Mouse (Mus musculus): ENCODE measurements around the gene Wwtr1. TPM values are rescaled to one million over a fixed set of nuclear protein-coding genes. Genes with fewer than 3 reads are reported as not detected.

Wwtr1 gene
- total and polyA plus RNA-seq, 2 experiments from 2014 or later, result 26.1 to 90.9 TPM

DNA sequence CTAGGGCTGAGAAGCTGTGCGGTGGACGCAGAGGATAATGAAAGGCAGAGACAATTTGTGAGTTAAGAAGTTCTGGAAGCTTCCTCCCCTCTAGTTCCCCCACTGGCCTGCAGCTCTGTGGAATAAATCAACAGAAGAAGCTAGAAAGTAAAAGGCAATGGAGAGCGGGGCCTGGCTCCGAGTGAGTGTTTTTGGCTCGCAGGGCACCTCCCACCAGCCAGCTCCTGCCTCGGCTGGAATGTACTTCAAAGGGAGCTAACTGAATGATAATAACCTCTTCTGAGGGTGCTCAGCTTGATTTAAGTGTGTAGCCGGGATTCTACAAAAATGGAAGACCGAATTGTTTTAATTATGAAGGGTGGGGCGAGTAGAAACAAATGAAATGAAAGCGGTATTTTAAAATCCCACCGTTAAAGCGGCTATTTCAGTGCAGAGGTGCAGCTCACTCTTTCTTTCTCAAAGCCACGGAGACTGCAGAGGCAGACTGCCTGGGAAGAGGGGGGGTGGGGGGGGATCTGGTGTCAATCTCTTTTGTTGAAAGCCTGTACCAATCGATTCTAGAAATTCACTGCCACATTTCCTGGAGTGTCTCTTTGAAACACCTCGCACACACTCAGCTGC is 104.6 kb downstream of the Wwtr1 start:
- H3K27ac ChIP-seq (ENCODE audit: low read depth), result peak overlapping the region; percentile 65
- no peaks in the 10 kb centered on the region for H3K27me3 ChIP-seq (ENCODE audit: control insufficient read depth, insufficient read depth, low read length)
- TF ChIP-seq CTCF (IDR thresholded peaks at IDR 0.05; ENCODE audit: low read depth) (no peak), EP300 (IDR thresholded peaks at IDR 0.05; ENCODE audit: low read depth) (no peak)
- no peak; the same call in 1 of the 2 replicates for ATAC-seq (ENCODE audit: insufficient read depth, low read depth)
- H3K4me3 ChIP-seq (ENCODE audit: low read depth, low read length), result peak overlapping the region; percentile 18
- 11% methylated on average over 15 of the region's 15 CpGs for WGBS
- H3K9me3 ChIP-seq (replicated peaks; ENCODE audit: control insufficient read depth, low read length), result no peaks in the 10 kb centered on the region
- peaks cover 3% of the 10 kb centered on the region; the same call in 1 of the 2 replicates for H3K36me3 ChIP-seq (replicated peaks; ENCODE audit: control insufficient read depth, insufficient read depth, low read length)
- peak overlapping the region; percentile 58 for H3K4me2 ChIP-seq (ENCODE audit: low read depth, low read length)
- no peak for DNase-seq (ENCODE audit: low spot score)
- H3K4me1 ChIP-seq (ENCODE audit: control insufficient read depth, insufficient read depth), result peaks cover 17% of the 10 kb centered on the region
- peak overlapping the region; percentile 34 for H3K9ac ChIP-seq (replicated peaks; ENCODE audit: low read depth, low read length)

DNA sequence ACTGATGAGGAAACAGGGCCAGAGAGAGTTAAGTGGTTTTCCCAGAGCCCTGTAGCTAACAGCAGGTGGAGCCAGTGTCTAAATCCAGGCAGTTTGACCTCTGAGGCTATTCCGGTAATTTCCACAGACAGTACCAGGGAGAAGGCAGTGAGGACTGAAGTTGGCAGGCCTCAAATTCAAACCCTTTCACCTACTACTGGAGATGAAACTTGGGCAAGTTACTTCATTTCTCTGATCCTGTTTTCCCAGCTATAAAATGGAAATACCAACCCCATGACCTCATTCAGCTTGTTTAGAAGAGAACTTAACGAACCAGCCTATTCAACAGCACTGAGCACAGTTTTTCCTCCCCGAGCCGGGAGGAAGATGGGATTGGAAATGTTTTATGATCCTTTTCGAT is 105.4 kb downstream of the Wwtr1 start:
- H3K27me3 ChIP-seq (ENCODE audit: control insufficient read depth, insufficient read depth, low read length), result no peaks in the 10 kb centered on the region
- H3K4me1 ChIP-seq (ENCODE audit: control insufficient read depth, insufficient read depth), result peaks cover 17% of the 10 kb centered on the region
- TF ChIP-seq CTCF (IDR thresholded peaks at IDR 0.05; ENCODE audit: low read depth) (peak; percentile 86), EP300 (IDR thresholded peaks at IDR 0.05; ENCODE audit: low read depth) (0 out of 2 replicates have a peak, but pooled peaks have one; percentile 16)
- H3K27ac ChIP-seq (ENCODE audit: low read depth), result peak overlapping the region; percentile 65
- H3K9me3 ChIP-seq (replicated peaks; ENCODE audit: control insufficient read depth, low read length), result no peaks in the 10 kb centered on the region
- ATAC-seq (ENCODE audit: insufficient read depth, low read depth), result peak; percentile 79
- H3K36me3 ChIP-seq (replicated peaks; ENCODE audit: control insufficient read depth, insufficient read depth, low read length), result no peaks in the 10 kb centered on the region
- peak overlapping the region; percentile 34; the same call in 1 of the 2 replicates for H3K9ac ChIP-seq (replicated peaks; ENCODE audit: low read depth, low read length)
- DNase-seq (ENCODE audit: low spot score), result peak; percentile 88
- 18% methylated on average over 5 of the region's 5 CpGs for WGBS
- 0 out of 2 replicates have a peak overlapping the region, but pooled peaks have one; percentile 18 for H3K4me3 ChIP-seq (ENCODE audit: low read depth, low read length)
- peak overlapping the region; percentile 58; the same call in 1 of the 2 replicates for H3K4me2 ChIP-seq (ENCODE audit: low read depth, low read length)

DNA sequence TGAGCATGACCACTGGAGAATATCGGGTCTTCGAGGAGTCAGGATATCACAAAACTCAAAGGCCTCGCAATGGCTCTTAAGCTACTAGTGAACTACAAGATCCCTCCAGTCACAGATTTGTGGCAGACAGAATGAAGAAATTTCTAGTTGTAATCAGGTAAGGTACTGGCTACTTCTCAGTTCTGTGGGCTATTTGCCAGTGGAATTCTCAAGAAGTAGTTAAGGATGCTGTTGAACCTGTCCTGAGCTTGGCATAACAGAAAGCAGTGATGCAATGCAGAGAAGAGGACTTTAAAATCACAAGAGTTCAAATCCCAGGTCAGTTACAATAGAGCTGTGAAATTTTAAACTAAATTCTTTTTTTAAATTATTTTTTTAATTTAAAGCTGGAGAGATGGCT is 106.4 kb downstream of the Wwtr1 start:
- Histone ChIP-seq H3K27ac (ENCODE audit: low read depth) (no peak overlapping the region), H3K9ac (replicated peaks; ENCODE audit: low read depth, low read length) (no peak overlapping the region), H3K4me1 (ENCODE audit: control insufficient read depth, insufficient read depth) (peaks cover 17% of the 10 kb centered on the region), H3K36me3 (replicated peaks; ENCODE audit: control insufficient read depth, insufficient read depth, low read length) (no peaks in the 10 kb centered on the region), H3K4me3 (ENCODE audit: low read depth, low read length) (no peak overlapping the region), H3K9me3 (replicated peaks; ENCODE audit: control insufficient read depth, low read length) (no peaks in the 10 kb centered on the region), H3K27me3 (ENCODE audit: control insufficient read depth, insufficient read depth, low read length) (no peaks in the 10 kb centered on the region), H3K4me2 (ENCODE audit: low read depth, low read length) (no peak overlapping the region)
- ATAC-seq (ENCODE audit: insufficient read depth, low read depth) (no peak), DNase-seq (ENCODE audit: low spot score) (no peak)
- 91% methylated on average over 3 of the region's 3 CpGs for WGBS
- TF ChIP-seq CTCF (IDR thresholded peaks at IDR 0.05; ENCODE audit: low read depth) (no peak), EP300 (IDR thresholded peaks at IDR 0.05; ENCODE audit: low read depth) (no peak)

DNA sequence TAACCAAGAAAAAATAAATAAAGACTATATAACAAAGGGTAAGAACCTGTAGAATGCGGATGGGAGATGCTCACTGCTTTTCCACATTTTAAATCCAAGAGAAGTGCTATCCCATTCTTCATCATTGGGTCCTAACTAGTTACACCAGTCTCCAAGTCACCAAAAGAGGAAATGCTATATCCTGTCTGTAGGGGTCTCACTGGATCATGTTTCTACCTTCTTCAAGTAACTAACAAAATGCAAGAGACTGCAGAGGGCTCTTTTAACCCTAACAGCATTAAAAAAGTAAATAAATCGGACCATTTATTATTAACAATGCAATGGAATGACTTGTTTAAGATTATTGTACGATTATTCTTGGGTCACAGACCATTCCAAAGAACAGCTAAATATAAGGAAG is 109.4 kb downstream of the Wwtr1 start:
- peaks cover 24% of the 10 kb centered on the region for H3K36me3 ChIP-seq (replicated peaks; ENCODE audit: control insufficient read depth, insufficient read depth, low read length)
- ATAC-seq (ENCODE audit: insufficient read depth, low read depth), result no peak
- WGBS, result 58% methylated on average over 3 of the region's 3 CpGs
- TF ChIP-seq EP300 (IDR thresholded peaks at IDR 0.05; ENCODE audit: low read depth) (no peak), CTCF (IDR thresholded peaks at IDR 0.05; ENCODE audit: low read depth) (peak; percentile 57)
- no peaks in the 10 kb centered on the region for H3K27me3 ChIP-seq (ENCODE audit: control insufficient read depth, insufficient read depth, low read length)
- no peaks in the 10 kb centered on the region for H3K9me3 ChIP-seq (replicated peaks; ENCODE audit: control insufficient read depth, low read length)
- H3K4me2 ChIP-seq (ENCODE audit: low read depth, low read length), result no peak overlapping the region
- H3K4me1 ChIP-seq (ENCODE audit: control insufficient read depth, insufficient read depth), result peaks cover 8% of the 10 kb centered on the region; the same call in 1 of the 2 replicates
- peak; percentile 55 for DNase-seq (ENCODE audit: low spot score)
- no peak overlapping the region for H3K4me3 ChIP-seq (ENCODE audit: low read depth, low read length)
- no peak overlapping the region for H3K27ac ChIP-seq (ENCODE audit: low read depth)
- no peak overlapping the region for H3K9ac ChIP-seq (replicated peaks; ENCODE audit: low read depth, low read length)

DNA sequence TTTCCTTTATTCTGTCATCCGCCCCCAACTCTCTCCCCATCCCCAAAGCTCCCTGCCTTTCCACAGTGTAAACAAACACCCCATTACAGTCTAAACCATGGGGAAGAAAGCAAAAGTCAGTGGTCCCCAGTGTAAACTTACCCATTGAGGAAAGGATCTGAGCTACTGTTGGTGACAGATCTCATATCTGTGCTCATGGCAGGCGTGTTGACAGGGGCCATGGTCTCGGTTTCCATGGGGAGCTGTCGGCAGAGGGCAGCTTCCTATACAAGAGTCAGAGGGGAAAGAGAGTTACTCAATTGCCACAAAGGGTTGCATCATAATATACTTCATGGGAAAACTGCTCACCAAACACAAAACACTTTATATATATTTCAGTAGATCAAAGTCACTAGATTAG is 112.4 kb downstream of the Wwtr1 start:
- Histone ChIP-seq H3K9me3 (replicated peaks; ENCODE audit: control insufficient read depth, low read length) (no peaks in the 10 kb centered on the region), H3K36me3 (replicated peaks; ENCODE audit: control insufficient read depth, insufficient read depth, low read length) (peaks cover 50% of the 10 kb centered on the region), H3K27me3 (ENCODE audit: control insufficient read depth, insufficient read depth, low read length) (no peaks in the 10 kb centered on the region), H3K9ac (replicated peaks; ENCODE audit: low read depth, low read length) (no peak overlapping the region), H3K4me3 (ENCODE audit: low read depth, low read length) (no peak overlapping the region), H3K4me2 (ENCODE audit: low read depth, low read length) (no peak overlapping the region), H3K27ac (ENCODE audit: low read depth) (no peak overlapping the region), H3K4me1 (ENCODE audit: control insufficient read depth, insufficient read depth) (no peaks in the 10 kb centered on the region)
- TF ChIP-seq EP300 (IDR thresholded peaks at IDR 0.05; ENCODE audit: low read depth), result no peak
- TF ChIP-seq CTCF (IDR thresholded peaks at IDR 0.05; ENCODE audit: low read depth), result no peak
- WGBS, result 71% methylated on average over 4 of the region's 4 CpGs
- DNase-seq (ENCODE audit: low spot score) (no peak), ATAC-seq (ENCODE audit: insufficient read depth, low read depth) (no peak)

GRCm38 (mm10) chr3:57458652-57459051 is 117.1 kb downstream of the Wwtr1 start:
- no peak for ATAC-seq (ENCODE audit: insufficient read depth, low read depth)
- H3K36me3 ChIP-seq (replicated peaks; ENCODE audit: control insufficient read depth, insufficient read depth, low read length), result peaks cover 56% of the 10 kb centered on the region
- WGBS, result 53% methylated on average over 11 of the region's 11 CpGs

More at GRCm38 (mm10) chr3:57458652-57459051, 117.1 kb downstream of the Wwtr1 start:
- no peak overlapping the region for H3K4me3 ChIP-seq (ENCODE audit: low read depth, low read length)
- no peak overlapping the region for H3K27ac ChIP-seq (ENCODE audit: low read depth)
- no peak for DNase-seq (ENCODE audit: low spot score)
- H3K9ac ChIP-seq (replicated peaks; ENCODE audit: low read depth, low read length), result no peak overlapping the region
- H3K4me1 ChIP-seq (ENCODE audit: control insufficient read depth, insufficient read depth), result no peaks in the 10 kb centered on the region
- H3K9me3 ChIP-seq (replicated peaks; ENCODE audit: control insufficient read depth, low read length), result no peaks in the 10 kb centered on the region
- TF ChIP-seq CTCF (IDR thresholded peaks at IDR 0.05; ENCODE audit: low read depth), result no peak
- TF ChIP-seq EP300 (IDR thresholded peaks at IDR 0.05; ENCODE audit: low read depth), result no peak
- H3K4me2 ChIP-seq (ENCODE audit: low read depth, low read length), result no peak overlapping the region
- no peaks in the 10 kb centered on the region for H3K27me3 ChIP-seq (ENCODE audit: control insufficient read depth, insufficient read depth, low read length)

Measured in heart, postnatal 0 days (tissue).